Mouse (Mus musculus) liver, adult 2 months (tissue): ENCODE results near the gene Coq5.

Experiments
- CTCF ChIP-seq: fragments of 200-500 bp; IDR thresholded peaks from 2 replicates; pipeline ENCODE4 v1.5.1; 2011; ENCODE audit warnings: low read depth, low read length, control low read depth
- POLR2A ChIP-seq: fragments of 200-500 bp; IDR thresholded peaks from 2 replicates; pipeline ENCODE4 v1.6.1; 2011; ENCODE audit warnings: low read length, control low read depth; ENCODE audit not compliant: insufficient read depth; ENCODE audit errors: extremely low read depth

GRCm38 (mm10) chr5:115234519-115234918, 44.9 kb upstream of the Coq5 start:
- TF ChIP-seq POLR2A: no peak
- TF ChIP-seq CTCF: no peak
